Mouse (Mus musculus) adrenal gland, postnatal 4 days (tissue): Measurements from ENCODE around the gene Gm12790. TPM values are rescaled to one million over a fixed set of nuclear protein-coding genes. Genes with fewer than 3 reads are reported as not detected.
"Not testable (repeated sequence)": the region's sequence is repeated elsewhere in the genome, so short reads cannot be mapped to it uniquely, and the experiment has no call there.

Experiments used
- DNase-seq, 2 experiments: peaks; one replicate each; pipeline ENCODE4 v3.0.0; 2021 to 2022; ENCODE audit warnings: low spot score in 2 of 2, mixed read lengths in 2 of 2
- long read RNA-seq, 2 experiments: library from polyadenylated mRNA; stranded (forward); transcript quantifications; one replicate each; pipeline ENCODE4 v2.0.0; 2021
- total RNA-seq, 2 experiments: library from RNA; stranded (reverse); gene quantifications; 2 replicates each; pipeline ENCODE4 v1.2.3; 2021

Gene Gm12790
- not detected for total RNA-seq
- long read RNA-seq, experiment 1: 0 reads
- long read RNA-seq, experiment 2: 0 reads

GRCm38 (mm10) chr4:101980949-101981348 is at the start of gene Gm12790:
Gene Gm12790, minus strand, starts transcription at chr4:101981049.
- not testable (repeated sequence) for DNase-seq

GRCm38 (mm10) chr4:102026619-102027018 is 45.8 kb upstream of the Gm12790 start:
- no peak for DNase-seq

DNA sequence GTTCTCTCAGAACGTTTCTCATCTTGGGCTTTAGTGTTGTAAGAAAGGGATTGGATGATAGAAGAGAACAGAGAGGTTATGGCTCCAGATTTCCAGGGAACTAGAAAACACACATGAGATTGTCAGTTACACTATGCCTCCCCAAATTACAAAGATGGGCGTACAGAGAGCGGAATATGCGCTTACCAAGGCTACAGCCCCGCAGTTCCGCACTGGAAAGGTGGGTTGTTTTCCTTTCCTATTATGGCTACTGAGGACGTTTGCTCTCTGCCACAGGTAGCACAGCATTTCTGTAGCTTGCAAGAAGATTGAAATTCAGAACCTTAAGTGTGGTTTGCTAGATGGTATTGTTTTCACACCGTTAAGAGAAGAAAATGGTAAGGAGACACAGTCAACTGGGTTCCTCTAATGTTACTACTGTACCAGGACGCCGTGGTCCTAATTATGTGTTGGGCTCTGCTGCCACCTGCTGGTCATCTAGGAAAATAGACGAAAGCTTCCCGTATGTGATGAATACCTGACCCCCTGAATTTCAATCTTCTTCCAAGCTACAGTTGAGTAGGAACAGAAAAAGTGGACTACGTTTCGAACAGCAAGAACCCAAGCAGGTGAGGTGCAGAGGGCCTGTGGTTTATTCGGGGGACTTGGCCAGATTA is 17.5 kb upstream of the Gm12790 start:
- DNase-seq: peak; percentile 24 to 41

GRCm38 (mm10) chr4:101997426-101997825 is 16.6 kb upstream of the Gm12790 start:
- DNase-seq: no peak

- DNase-seq: not testable (repeated sequence)
These were observed 5.5 kb upstream of the Gm12790 start, which contains the start of gene Gm12789 for GRCm38 (mm10) chr4:101986326-101986725. Gene Gm12789, plus strand, starts transcription at chr4:101986626.

GRCm38 (mm10) chr4:101985678-101986077 is 4.8 kb upstream of the Gm12790 start:
- no peak for DNase-seq

DNA sequence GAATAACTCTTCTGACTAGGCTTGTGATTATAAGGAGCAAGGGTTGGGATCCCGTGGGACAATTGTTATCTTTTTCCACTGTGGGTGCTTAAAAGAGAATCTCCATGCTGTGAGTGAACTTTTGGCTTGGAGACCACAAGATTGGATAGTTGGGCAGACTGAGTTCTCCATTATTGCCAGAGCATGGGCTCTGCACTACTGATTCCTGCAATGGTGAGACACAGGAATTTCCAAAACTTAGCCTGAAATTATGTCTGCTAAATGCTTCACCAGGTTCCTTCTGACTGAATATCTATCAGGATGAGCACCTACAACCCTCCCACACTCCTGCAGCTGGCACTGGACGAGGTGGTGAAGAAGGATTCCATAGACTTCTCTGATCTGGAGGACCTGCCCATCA is 40.7 kb downstream of the Gm12790 start, which contains the start of gene Gm12794:
TSS of gene Gm12794 (plus strand) at position 301 of the 400 bp plus-strand sequence.
- DNase-seq: not testable (repeated sequence)

Other genes with a start within 250 kb of the Gm12790 start
- not detected for gene B020004J07Rik, start 137.0 kb downstream of the Gm12790 start, total RNA-seq
- gene C130073F10Rik, start 87.3 kb downstream of the Gm12790 start, total RNA-seq: not detected
- not detected for gene Gm12800, start 71.9 kb downstream of the Gm12790 start, total RNA-seq
- gene Gm12794, start 40.6 kb downstream of the Gm12790 start, total RNA-seq: not detected
- not detected for gene Gm12789, start 5.6 kb upstream of the Gm12790 start, total RNA-seq
- gene Pde4b, start 106.5 kb upstream of the Gm12790 start, total RNA-seq: 10 to 100 TPM; 13.9 to 16.4 TPM